Mouse (Mus musculus): ENCODE results near the gene Ccdc154. TPM values are rescaled to one million over a fixed set of nuclear protein-coding genes. Genes with fewer than 3 reads are reported as not detected.
A peak's percentile ranks its signal among the peaks of the same experiment; 100 is the strongest.

Ccdc154 gene
- not detected in 2 replicates for polyA plus RNA-seq (2011; ENCODE audit: insufficient read depth, insufficient read length, low read depth, missing spikeins)

GRCm38 (mm10) chr17:25162161-25162560 is at the start of gene Ccdc154:
Ccdc154 (plus strand) TSS chr17:25162461.
- H3K9ac ChIP-seq (ENCODE audit: low read depth, poor library complexity, severe bottlenecking) = no peak within 1 kb of the TSS
- no peaks in the 10 kb centered on the region for H3K4me1 ChIP-seq (ENCODE audit: control insufficient read depth, insufficient read depth, low read length)
- H3K36me3 ChIP-seq (ENCODE audit: control insufficient read depth, insufficient read depth, low read length, poor library complexity, severe bottlenecking) = peaks cover 7% of the 10 kb centered on the region; the same call in 1 of the 2 replicates
- H3K9me3 ChIP-seq (replicated peaks; ENCODE audit: control insufficient read depth, insufficient read depth, low read length, poor library complexity, severe bottlenecking) = no peaks in the 10 kb centered on the region
- H3K27me3 ChIP-seq (ENCODE audit: control insufficient read depth, insufficient read depth, low read length, poor library complexity, severe bottlenecking) = no peaks in the 10 kb centered on the region
- TF ChIP-seq POLR2A (IDR thresholded peaks at IDR 0.05; ENCODE audit: insufficient read depth, low read length) = no peak
- no peak for TF ChIP-seq EP300 (IDR thresholded peaks at IDR 0.05; ENCODE audit: insufficient read depth, low read depth, low read length)
- TF ChIP-seq CTCF (IDR thresholded peaks at IDR 0.05; ENCODE audit: low read depth, low read length) = no peak
- H3K4me3 ChIP-seq (ENCODE audit: low read depth, low read length) = no peak within 1 kb of the TSS
- no peak within 1 kb of the TSS for H3K27ac ChIP-seq (ENCODE audit: insufficient read depth, low read length)

GRCm38 (mm10) chr17:25114908-25115645 is 47.2 kb upstream of the Ccdc154 start:
- Histone ChIP-seq H3K4me1 (ENCODE audit: control insufficient read depth, insufficient read depth, low read length) (no peaks in the 10 kb centered on the region), H3K4me3 (ENCODE audit: low read depth, low read length) (peak overlapping the region; percentile 59), H3K27ac (ENCODE audit: insufficient read depth, low read length) (no peak overlapping the region), H3K9ac (ENCODE audit: low read depth, poor library complexity, severe bottlenecking) (peak overlapping the region; percentile 67), H3K36me3 (ENCODE audit: control insufficient read depth, insufficient read depth, low read length, poor library complexity, severe bottlenecking) (no peaks in the 10 kb centered on the region), H3K9me3 (replicated peaks; ENCODE audit: control insufficient read depth, insufficient read depth, low read length, poor library complexity, severe bottlenecking) (no peaks in the 10 kb centered on the region), H3K27me3 (ENCODE audit: control insufficient read depth, insufficient read depth, low read length, poor library complexity, severe bottlenecking) (no peaks in the 10 kb centered on the region)
- TF ChIP-seq CTCF (IDR thresholded peaks at IDR 0.05; ENCODE audit: low read depth, low read length) = no peak
- TF ChIP-seq EP300 (IDR thresholded peaks at IDR 0.05; ENCODE audit: insufficient read depth, low read depth, low read length) = no peak
- TF ChIP-seq POLR2A (IDR thresholded peaks at IDR 0.05; ENCODE audit: insufficient read depth, low read length) = no peak

GRCm38 (mm10) chr17:25115664-25116432 is 46.4 kb upstream of the Ccdc154 start, which contains the start of gene Telo2:
Telo2 (minus strand) TSS chr17:25115967.
- Histone ChIP-seq H3K27me3 (ENCODE audit: control insufficient read depth, insufficient read depth, low read length, poor library complexity, severe bottlenecking) (no peaks in the 10 kb centered on the region), H3K27ac (ENCODE audit: insufficient read depth, low read length) (no peak within 1 kb of the TSS), H3K9me3 (replicated peaks; ENCODE audit: control insufficient read depth, insufficient read depth, low read length, poor library complexity, severe bottlenecking) (no peaks in the 10 kb centered on the region), H3K9ac (ENCODE audit: low read depth, poor library complexity, severe bottlenecking) (peak within 1 kb of the TSS; percentile 67), H3K36me3 (ENCODE audit: control insufficient read depth, insufficient read depth, low read length, poor library complexity, severe bottlenecking) (no peaks in the 10 kb centered on the region), H3K4me1 (ENCODE audit: control insufficient read depth, insufficient read depth, low read length) (no peaks in the 10 kb centered on the region), H3K4me3 (ENCODE audit: low read depth, low read length) (peak within 1 kb of the TSS; percentile 59)
- no peak for TF ChIP-seq CTCF (IDR thresholded peaks at IDR 0.05; ENCODE audit: low read depth, low read length)
- peak; percentile 24; the same call in 1 of the 2 replicates for TF ChIP-seq EP300 (IDR thresholded peaks at IDR 0.05; ENCODE audit: insufficient read depth, low read depth, low read length)
- peak; percentile 91 for TF ChIP-seq POLR2A (IDR thresholded peaks at IDR 0.05; ENCODE audit: insufficient read depth, low read length)

- Histone ChIP-seq H3K27ac (ENCODE audit: insufficient read depth, low read length) (no peak overlapping the region), H3K4me1 (ENCODE audit: control insufficient read depth, insufficient read depth, low read length) (no peaks in the 10 kb centered on the region), H3K27me3 (ENCODE audit: control insufficient read depth, insufficient read depth, low read length, poor library complexity, severe bottlenecking) (no peaks in the 10 kb centered on the region), H3K9me3 (replicated peaks; ENCODE audit: control insufficient read depth, insufficient read depth, low read length, poor library complexity, severe bottlenecking) (no peaks in the 10 kb centered on the region), H3K36me3 (ENCODE audit: control insufficient read depth, insufficient read depth, low read length, poor library complexity, severe bottlenecking) (no peaks in the 10 kb centered on the region), H3K4me3 (ENCODE audit: low read depth, low read length) (no peak overlapping the region), H3K9ac (ENCODE audit: low read depth, poor library complexity, severe bottlenecking) (no peak overlapping the region)
- peak; percentile 51 for TF ChIP-seq CTCF (IDR thresholded peaks at IDR 0.05; ENCODE audit: low read depth, low read length)
- no peak for TF ChIP-seq EP300 (IDR thresholded peaks at IDR 0.05; ENCODE audit: insufficient read depth, low read depth, low read length)
- TF ChIP-seq POLR2A (IDR thresholded peaks at IDR 0.05; ENCODE audit: insufficient read depth, low read length) = no peak
Observed at GRCm38 (mm10) chr17:25117263-25117662, 45.0 kb upstream of the Ccdc154 start.

- H3K4me3 ChIP-seq (ENCODE audit: low read depth, low read length) = no peak within 1 kb of the TSS
- H3K9ac ChIP-seq (ENCODE audit: low read depth, poor library complexity, severe bottlenecking) = no peak within 1 kb of the TSS
- no peaks in the 10 kb centered on the region for H3K9me3 ChIP-seq (replicated peaks; ENCODE audit: control insufficient read depth, insufficient read depth, low read length, poor library complexity, severe bottlenecking)
- TF ChIP-seq CTCF (IDR thresholded peaks at IDR 0.05; ENCODE audit: low read depth, low read length) (no peak), POLR2A (IDR thresholded peaks at IDR 0.05; ENCODE audit: insufficient read depth, low read length) (no peak), EP300 (IDR thresholded peaks at IDR 0.05; ENCODE audit: insufficient read depth, low read depth, low read length) (no peak)
- no peaks in the 10 kb centered on the region for H3K4me1 ChIP-seq (ENCODE audit: control insufficient read depth, insufficient read depth, low read length)
- H3K27ac ChIP-seq (ENCODE audit: insufficient read depth, low read length) = no peak within 1 kb of the TSS
- no peaks in the 10 kb centered on the region for H3K36me3 ChIP-seq (ENCODE audit: control insufficient read depth, insufficient read depth, low read length, poor library complexity, severe bottlenecking)
- no peaks in the 10 kb centered on the region for H3K27me3 ChIP-seq (ENCODE audit: control insufficient read depth, insufficient read depth, low read length, poor library complexity, severe bottlenecking)
Observed at GRCm38 (mm10) chr17:25120406-25120805, 41.9 kb upstream of the Ccdc154 start, which contains the start of gene Ptx4. Ptx4 (plus strand) TSS chr17:25120760.
